Mouse (Mus musculus): ENCODE data around the gene Mbd3.

GRCm38 (mm10) chr10:80382641-80383365 lies 16.5 kb downstream of the Mbd3 start:
- TF ChIP-seq CTCF (IDR thresholded peaks at IDR 0.05; ENCODE audit: borderline replicate concordance, insufficient read depth, low read depth, low read length): no peak
- TF ChIP-seq POLR2A (IDR thresholded peaks at IDR 0.05; ENCODE audit: borderline replicate concordance, insufficient read depth, low read length): no peak
